Mouse (Mus musculus) megakaryocyte, embryonic 14.5 days (primary cell): Measurements from ENCODE around the gene Adam15. TPM values are rescaled to one million over a fixed set of nuclear protein-coding genes. Genes with fewer than 3 reads are reported as not detected.

Experiments
- H3K27me3 ChIP-seq: replicated peaks from 2 replicates; pipeline ENCODE3; 2012; ENCODE audit warnings: inconsistent platforms
- H3K36me3 ChIP-seq: replicated peaks from 2 replicates; pipeline ENCODE3; 2012; ENCODE audit warnings: low read length, inconsistent platforms, mixed read lengths
- H3K4me1 ChIP-seq: 2 replicates; pipeline ENCODE4 v1.6.1; 2012; ENCODE audit warnings: inconsistent platforms
- H3K4me3 ChIP-seq: replicated peaks from 2 replicates; pipeline ENCODE3; 2012; ENCODE audit warnings: moderate library complexity, mild to moderate bottlenecking, inconsistent platforms
- H3K9me3 ChIP-seq: 2 replicates; pipeline ENCODE4 v1.6.1; 2012; ENCODE audit warnings: inconsistent platforms
- FLI1 ChIP-seq: IDR thresholded peaks from 2 replicates; pipeline ENCODE4 v1.6.1; 2012; ENCODE audit warnings: low read length, inconsistent platforms, mixed read lengths
- GATA1 ChIP-seq: IDR thresholded peaks from 3 replicates; pipeline ENCODE4 v1.6.1; 2012; ENCODE audit warnings: mixed read lengths, low read length, inconsistent platforms, borderline replicate concordance
- polyA plus RNA-seq: library from polyadenylated mRNA; stranded (reverse); fragments of >175 nt; gene quantifications from 2 replicates; pipeline ENCODE4 v1.2.3, GENCODE M21; 2012; ENCODE audit warnings: low replicate concordance; ENCODE audit not compliant: insufficient read depth

Gene Adam15
- polyA plus RNA-seq, 1 experiment, result 135 TPM

DNA sequence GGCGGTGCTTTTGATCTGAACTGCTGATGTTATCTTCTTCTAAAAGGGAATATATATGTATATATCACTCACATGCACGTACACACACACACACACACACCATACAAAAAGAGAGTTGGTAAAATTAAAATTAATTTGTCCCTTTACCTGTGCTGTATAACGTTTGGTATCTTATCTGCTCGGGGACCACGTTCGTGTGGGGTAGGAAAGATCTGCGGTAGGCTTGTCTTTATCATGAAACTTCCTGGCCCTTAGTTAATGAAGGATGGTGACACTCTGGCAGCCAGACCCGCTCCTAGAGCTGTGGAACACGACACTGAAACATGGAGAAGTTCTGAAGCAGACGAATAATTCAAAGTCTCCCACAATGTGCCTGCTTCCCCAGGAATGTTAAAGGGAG lies 57.9 kb downstream of the Adam15 start:
- Histone ChIP-seq H3K4me1 (peaks cover 27% of the 10 kb centered on the region), H3K27me3 (peaks cover 49% of the 10 kb centered on the region), H3K9me3 (no peaks in the 10 kb centered on the region), H3K36me3 (no peaks in the 10 kb centered on the region), H3K4me3 (no peak overlapping the region)
- TF ChIP-seq GATA1 (no peak), FLI1 (no peak)

Other genes with a start within 250 kb of the Adam15 start
- 14.8 and 27.6 TPM in 2 replicates for gene Gm43738, start 248.9 kb downstream of the Adam15 start, polyA plus RNA-seq
- 48.9 and 51.3 TPM in 2 replicates for gene Fdps, start 248.0 kb downstream of the Adam15 start, polyA plus RNA-seq
- gene Pklr, start 213.9 kb downstream of the Adam15 start, polyA plus RNA-seq, result 0.26 TPM in 1 of 2 replicates, not detected in the other
- gene Hcn3, start 189.8 kb downstream of the Adam15 start, polyA plus RNA-seq, result 0.36 and 0.68 TPM in 2 replicates
- 12.9 and 13.3 TPM in 2 replicates for gene Clk2, start 185.2 kb downstream of the Adam15 start, polyA plus RNA-seq
- 180 and 256 TPM in 2 replicates for gene Scamp3, start 172.5 kb downstream of the Adam15 start, polyA plus RNA-seq
- gene Fam189b, start 166.9 kb downstream of the Adam15 start, polyA plus RNA-seq, result 23.3 and 39.8 TPM in 2 replicates
- gene Gba, start 147.1 kb downstream of the Adam15 start, polyA plus RNA-seq, result 8.5 and 10.8 TPM in 2 replicates
- gene Thbs3, start 134.8 kb downstream of the Adam15 start, polyA plus RNA-seq, result 0.07 TPM in 1 of 2 replicates, not detected in the other
- gene Mtx1, start 122.9 kb downstream of the Adam15 start, polyA plus RNA-seq, result 299 and 549 TPM in 2 replicates
- gene Muc1, start 120.9 kb downstream of the Adam15 start, polyA plus RNA-seq, result 0.29 and 1.2 TPM in 2 replicates
- 81.0 and 225 TPM in 2 replicates for gene Krtcap2, start 104.0 kb downstream of the Adam15 start, polyA plus RNA-seq
- gene Trim46, start 103.7 kb downstream of the Adam15 start, polyA plus RNA-seq, result 1.8 and 2.1 TPM in 2 replicates
- 435 and 701 TPM in 2 replicates for gene Dpm3, start 90.6 kb downstream of the Adam15 start, polyA plus RNA-seq
- gene Slc50a1, start 79.4 kb downstream of the Adam15 start, polyA plus RNA-seq, result 7.0 and 25.0 TPM in 2 replicates
- 0.16 TPM in 1 of 2 replicates, not detected in the other for gene Efna1, start 68.9 kb downstream of the Adam15 start, polyA plus RNA-seq
- gene Efna3, start 27.0 kb downstream of the Adam15 start, polyA plus RNA-seq, result not detected in 2 replicates
- 0.29 TPM in 1 of 2 replicates, not detected in the other for gene Efna4, start 12.0 kb downstream of the Adam15 start, polyA plus RNA-seq
- gene Dcst2, start 12.0 kb upstream of the Adam15 start, polyA plus RNA-seq, result not detected in 2 replicates
- not detected in 2 replicates for gene Dcst1, start 15.3 kb upstream of the Adam15 start, polyA plus RNA-seq
- gene Zbtb7b, start 44.8 kb upstream of the Adam15 start, polyA plus RNA-seq, result 76.2 and 120 TPM in 2 replicates
- 0.31 and 0.95 TPM in 2 replicates for gene Lenep, start 52.8 kb upstream of the Adam15 start, polyA plus RNA-seq
- 23.1 and 23.4 TPM in 2 replicates for gene Flad1, start 61.9 kb upstream of the Adam15 start, polyA plus RNA-seq
- 16.4 and 53.9 TPM in 2 replicates for gene Cks1b, start 68.4 kb upstream of the Adam15 start, polyA plus RNA-seq
- gene Shc1, start 68.4 kb upstream of the Adam15 start, polyA plus RNA-seq, result 22.7 and 67.6 TPM in 2 replicates
- 35.3 and 137 TPM in 2 replicates for gene Pygo2, start 80.2 kb upstream of the Adam15 start, polyA plus RNA-seq
- gene Pbxip1, start 86.7 kb upstream of the Adam15 start, polyA plus RNA-seq, result 23.0 and 29.3 TPM in 2 replicates
- 10.7 and 35.6 TPM in 2 replicates for gene Pmvk, start 104.5 kb upstream of the Adam15 start, polyA plus RNA-seq
- not detected in 2 replicates for gene Kcnn3, start 170.2 kb upstream of the Adam15 start, polyA plus RNA-seq